Mouse (Mus musculus) embryonic fibroblast, embryonic 13.5 days (primary cell): ENCODE data around the gene Wdr95.

Experiments
- CTCF ChIP-seq: IDR thresholded peaks from 2 replicates; pipeline ENCODE4 v1.5.1; 2011; ENCODE audit warnings: mild to moderate bottlenecking, control low read depth, low read length, moderate library complexity, borderline replicate concordance; ENCODE audit not compliant: insufficient read depth
- POLR2A ChIP-seq: IDR thresholded peaks from 2 replicates; pipeline ENCODE4 v1.6.1; 2011; ENCODE audit warnings: low read depth, mild to moderate bottlenecking, control low read depth, low read length, moderate library complexity

DNA sequence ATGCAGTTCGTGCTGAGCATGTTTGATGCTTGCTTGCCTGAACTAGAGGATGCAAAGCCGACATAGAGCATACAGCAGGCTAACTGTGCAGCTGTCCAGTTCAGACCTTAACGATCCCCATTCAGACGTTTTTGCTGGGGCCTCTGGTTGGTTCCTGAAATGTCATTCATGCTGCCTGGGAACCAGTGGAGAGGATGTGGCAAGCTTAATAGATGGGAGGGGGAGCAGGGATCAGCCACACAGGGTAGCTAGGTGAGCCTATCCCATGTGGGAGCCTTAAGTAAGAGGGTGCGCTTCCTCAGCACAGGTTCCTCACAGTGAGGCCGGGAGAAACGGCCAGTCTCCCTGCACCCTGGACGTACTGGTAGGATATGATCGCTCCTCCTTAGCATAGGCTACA is 7.5 kb downstream of the Wdr95 start:
- TF ChIP-seq CTCF: no peak
- no peak for TF ChIP-seq POLR2A
